Mouse (Mus musculus): ENCODE results near the gene Esrrg. TPM values are rescaled to one million over a fixed set of nuclear protein-coding genes. Genes with fewer than 3 reads are reported as not detected.

The Esrrg gene
- polyA plus RNA-seq, 1 experiment from 2014 or later: 34.5 TPM

- H3K9me3 ChIP-seq (ENCODE audit: control insufficient read depth, low read length): no peaks in the 10 kb centered on the region
- H3K4me2 ChIP-seq (ENCODE audit: low read length): no peak overlapping the region
- no peaks in the 10 kb centered on the region for H3K27me3 ChIP-seq (ENCODE audit: control insufficient read depth, insufficient read depth, low read length)
- WGBS: 62% methylated on average over 5 of the region's 5 CpGs
- no peak for DNase-seq
- H3K36me3 ChIP-seq (ENCODE audit: control insufficient read depth, insufficient read depth, low read length): no peaks in the 10 kb centered on the region
- no peak overlapping the region for H3K9ac ChIP-seq (replicated peaks; ENCODE audit: low read length)
- no peaks in the 10 kb centered on the region for H3K4me1 ChIP-seq (ENCODE audit: control insufficient read depth, insufficient read depth, low read length)
- ATAC-seq (ENCODE audit: low FRiP score, low TSS enrichment): no peak
- no peak overlapping the region for H3K27ac ChIP-seq (replicated peaks; ENCODE audit: low read depth, low read length)
- H3K4me3 ChIP-seq (replicated peaks; ENCODE audit: low read depth, low read length): no peak overlapping the region
These were observed 154.3 kb downstream of the Esrrg start for GRCm38 (mm10) chr1:187762641-187763450.

GRCm38 (mm10) chr1:187763451-187763755 lies 154.8 kb downstream of the Esrrg start:
- DNase-seq: no peak
- Histone ChIP-seq H3K4me3 (replicated peaks; ENCODE audit: low read depth, low read length) (no peak overlapping the region), H3K9ac (replicated peaks; ENCODE audit: low read length) (no peak overlapping the region), H3K4me1 (ENCODE audit: control insufficient read depth, insufficient read depth, low read length) (no peaks in the 10 kb centered on the region), H3K36me3 (ENCODE audit: control insufficient read depth, insufficient read depth, low read length) (no peaks in the 10 kb centered on the region), H3K27ac (replicated peaks; ENCODE audit: low read depth, low read length) (no peak overlapping the region), H3K4me2 (ENCODE audit: low read length) (no peak overlapping the region), H3K27me3 (ENCODE audit: control insufficient read depth, insufficient read depth, low read length) (no peaks in the 10 kb centered on the region), H3K9me3 (ENCODE audit: control insufficient read depth, low read length) (no peaks in the 10 kb centered on the region)
- ATAC-seq (ENCODE audit: low FRiP score, low TSS enrichment): no peak
- WGBS: 75% methylated on average over 4 of the region's 4 CpGs

GRCm38 (mm10) chr1:187763821-187764220 lies 155.2 kb downstream of the Esrrg start:
- Histone ChIP-seq H3K9ac (replicated peaks; ENCODE audit: low read length) (no peak overlapping the region), H3K4me3 (replicated peaks; ENCODE audit: low read depth, low read length) (no peak overlapping the region), H3K9me3 (ENCODE audit: control insufficient read depth, low read length) (no peaks in the 10 kb centered on the region), H3K4me2 (ENCODE audit: low read length) (no peak overlapping the region), H3K27ac (replicated peaks; ENCODE audit: low read depth, low read length) (no peak overlapping the region), H3K36me3 (ENCODE audit: control insufficient read depth, insufficient read depth, low read length) (no peaks in the 10 kb centered on the region), H3K4me1 (ENCODE audit: control insufficient read depth, insufficient read depth, low read length) (no peaks in the 10 kb centered on the region), H3K27me3 (ENCODE audit: control insufficient read depth, insufficient read depth, low read length) (no peaks in the 10 kb centered on the region)
- no peak for ATAC-seq (ENCODE audit: low FRiP score, low TSS enrichment)
- DNase-seq: no peak
- WGBS: 83% methylated on average over 3 of the region's 3 CpGs

- Histone ChIP-seq H3K9ac (replicated peaks; ENCODE audit: low read length) (no peak overlapping the region), H3K27ac (replicated peaks; ENCODE audit: low read depth, low read length) (no peak overlapping the region), H3K4me3 (replicated peaks; ENCODE audit: low read depth, low read length) (no peak overlapping the region), H3K9me3 (ENCODE audit: control insufficient read depth, low read length) (no peaks in the 10 kb centered on the region), H3K36me3 (ENCODE audit: control insufficient read depth, insufficient read depth, low read length) (no peaks in the 10 kb centered on the region), H3K4me2 (ENCODE audit: low read length) (no peak overlapping the region), H3K4me1 (ENCODE audit: control insufficient read depth, insufficient read depth, low read length) (no peaks in the 10 kb centered on the region), H3K27me3 (ENCODE audit: control insufficient read depth, insufficient read depth, low read length) (no peaks in the 10 kb centered on the region)
- ATAC-seq (ENCODE audit: low FRiP score, low TSS enrichment) (no peak), DNase-seq (no peak)
- 68% methylated on average over 5 of the region's 5 CpGs for WGBS
These were observed 157.0 kb downstream of the Esrrg start for GRCm38 (mm10) chr1:187765577-187765976.

GRCm38 (mm10) chr1:187767355-187767754 lies 158.8 kb downstream of the Esrrg start:
- Histone ChIP-seq H3K4me3 (replicated peaks; ENCODE audit: low read depth, low read length) (no peak overlapping the region), H3K9ac (replicated peaks; ENCODE audit: low read length) (no peak overlapping the region), H3K4me2 (ENCODE audit: low read length) (no peak overlapping the region), H3K4me1 (ENCODE audit: control insufficient read depth, insufficient read depth, low read length) (no peaks in the 10 kb centered on the region), H3K9me3 (ENCODE audit: control insufficient read depth, low read length) (no peaks in the 10 kb centered on the region), H3K27me3 (ENCODE audit: control insufficient read depth, insufficient read depth, low read length) (no peaks in the 10 kb centered on the region), H3K27ac (replicated peaks; ENCODE audit: low read depth, low read length) (no peak overlapping the region), H3K36me3 (ENCODE audit: control insufficient read depth, insufficient read depth, low read length) (no peaks in the 10 kb centered on the region)
- ATAC-seq (ENCODE audit: low FRiP score, low TSS enrichment) (no peak), DNase-seq (no peak)
- WGBS: 75% methylated on average over 2 of the region's 2 CpGs

GRCm38 (mm10) chr1:187770234-187770633 lies 161.6 kb downstream of the Esrrg start:
- no peaks in the 10 kb centered on the region for H3K9me3 ChIP-seq (ENCODE audit: control insufficient read depth, low read length)
- H3K4me2 ChIP-seq (ENCODE audit: low read length): no peak overlapping the region
- no peaks in the 10 kb centered on the region for H3K27me3 ChIP-seq (ENCODE audit: control insufficient read depth, insufficient read depth, low read length)
- 95% methylated on average over 3 of the region's 3 CpGs for WGBS
- no peak overlapping the region for H3K27ac ChIP-seq (replicated peaks; ENCODE audit: low read depth, low read length)
- H3K9ac ChIP-seq (replicated peaks; ENCODE audit: low read length): no peak overlapping the region
- H3K4me1 ChIP-seq (ENCODE audit: control insufficient read depth, insufficient read depth, low read length): no peaks in the 10 kb centered on the region
- no peak overlapping the region for H3K4me3 ChIP-seq (replicated peaks; ENCODE audit: low read depth, low read length)
- H3K36me3 ChIP-seq (ENCODE audit: control insufficient read depth, insufficient read depth, low read length): no peaks in the 10 kb centered on the region
- ATAC-seq (ENCODE audit: low FRiP score, low TSS enrichment) (no peak), DNase-seq (no peak)

GRCm38 (mm10) chr1:187771067-187771466 lies 162.5 kb downstream of the Esrrg start:
- Histone ChIP-seq H3K36me3 (ENCODE audit: control insufficient read depth, insufficient read depth, low read length) (no peaks in the 10 kb centered on the region), H3K27ac (replicated peaks; ENCODE audit: low read depth, low read length) (no peak overlapping the region), H3K9me3 (ENCODE audit: control insufficient read depth, low read length) (no peaks in the 10 kb centered on the region), H3K4me1 (ENCODE audit: control insufficient read depth, insufficient read depth, low read length) (no peaks in the 10 kb centered on the region), H3K27me3 (ENCODE audit: control insufficient read depth, insufficient read depth, low read length) (no peaks in the 10 kb centered on the region), H3K9ac (replicated peaks; ENCODE audit: low read length) (no peak overlapping the region), H3K4me3 (replicated peaks; ENCODE audit: low read depth, low read length) (no peak overlapping the region), H3K4me2 (ENCODE audit: low read length) (no peak overlapping the region)
- DNase-seq (no peak), ATAC-seq (ENCODE audit: low FRiP score, low TSS enrichment) (no peak)
- 61% methylated on average over 4 of the region's 4 CpGs for WGBS

- no peaks in the 10 kb centered on the region for H3K36me3 ChIP-seq (ENCODE audit: control insufficient read depth, insufficient read depth, low read length)
- no peak overlapping the region for H3K9ac ChIP-seq (replicated peaks; ENCODE audit: low read length)
- DNase-seq (peak; percentile 21), ATAC-seq (ENCODE audit: low FRiP score, low TSS enrichment) (no peak)
- H3K27ac ChIP-seq (replicated peaks; ENCODE audit: low read depth, low read length): no peak overlapping the region
- H3K4me2 ChIP-seq (ENCODE audit: low read length): no peak overlapping the region
- H3K27me3 ChIP-seq (ENCODE audit: control insufficient read depth, insufficient read depth, low read length): no peaks in the 10 kb centered on the region
- 73% methylated on average over 10 of the region's 10 CpGs for WGBS
- no peaks in the 10 kb centered on the region for H3K4me1 ChIP-seq (ENCODE audit: control insufficient read depth, insufficient read depth, low read length)
- H3K9me3 ChIP-seq (ENCODE audit: control insufficient read depth, low read length): no peaks in the 10 kb centered on the region
- no peak overlapping the region for H3K4me3 ChIP-seq (replicated peaks; ENCODE audit: low read depth, low read length)
These were observed 171.1 kb downstream of the Esrrg start for GRCm38 (mm10) chr1:187779589-187780178.

GRCm38 (mm10) chr1:187785226-187785625 lies 176.6 kb downstream of the Esrrg start:
- H3K9me3 ChIP-seq (ENCODE audit: control insufficient read depth, low read length): no peaks in the 10 kb centered on the region
- no peak overlapping the region for H3K27ac ChIP-seq (replicated peaks; ENCODE audit: low read depth, low read length)
- no peak overlapping the region for H3K4me2 ChIP-seq (ENCODE audit: low read length)
- DNase-seq (no peak), ATAC-seq (ENCODE audit: low FRiP score, low TSS enrichment) (no peak)
- peaks cover 11% of the 10 kb centered on the region; the same call in 1 of the 2 replicates for H3K4me1 ChIP-seq (ENCODE audit: control insufficient read depth, insufficient read depth, low read length)
- H3K27me3 ChIP-seq (ENCODE audit: control insufficient read depth, insufficient read depth, low read length): no peaks in the 10 kb centered on the region
- no peak overlapping the region for H3K4me3 ChIP-seq (replicated peaks; ENCODE audit: low read depth, low read length)
- 84% methylated on average over 4 of the region's 4 CpGs for WGBS
- no peak overlapping the region for H3K9ac ChIP-seq (replicated peaks; ENCODE audit: low read length)
- H3K36me3 ChIP-seq (ENCODE audit: control insufficient read depth, insufficient read depth, low read length): no peaks in the 10 kb centered on the region
